Mouse (Mus musculus) thymus, postnatal 0 days (tissue): ENCODE results near the gene Dpp8. TPM values are rescaled to one million over a fixed set of nuclear protein-coding genes. Genes with fewer than 3 reads are reported as not detected.

Experiments used
- DNase-seq: peaks from one replicate; pipeline ENCODE4 v3.0.0-alpha.2; 2015; ENCODE audit warnings: low spot score
- polyA plus RNA-seq: library from polyadenylated mRNA; unstranded; fragments of >200 nt; fragmentation: Nextera tagmentation; extraction: Ambion mirVana; gene quantifications from 2 replicates; pipeline ENCODE4 v1.2.1, GENCODE M21; 2015

Dpp8 gene
- polyA plus RNA-seq, 1 experiment from 2014 or later, result 30.6 TPM

DNA sequence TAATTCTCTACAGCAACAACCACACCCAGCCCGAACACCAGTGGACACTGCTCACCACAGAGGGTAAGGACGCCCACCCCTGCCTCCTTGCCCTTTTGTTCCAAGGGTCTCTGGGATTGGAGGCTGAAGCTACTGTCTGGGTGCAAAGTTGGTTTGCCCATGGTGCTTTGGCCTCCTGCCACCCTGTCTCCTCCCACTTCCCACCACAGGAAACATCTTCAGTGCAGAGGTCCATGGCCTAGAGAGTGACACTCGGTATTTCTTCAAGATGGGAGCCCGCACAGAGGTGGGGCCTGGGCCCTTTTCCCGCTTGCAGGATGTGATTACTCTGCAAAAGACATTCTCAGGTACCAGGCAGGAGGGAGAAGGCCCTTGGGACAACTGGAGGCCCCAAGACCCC lies 99.5 kb downstream of the Dpp8 start:
- no peak for DNase-seq

Other genes starting within 250 kb of the Dpp8 start
- 6.6 and 8.9 TPM in 2 replicates for gene Dennd4a, start 221.1 kb upstream of the Dpp8 start, polyA plus RNA-seq
- gene Slc24a1, start 80.8 kb upstream of the Dpp8 start, polyA plus RNA-seq, result 0.06 and 0.08 TPM in 2 replicates
- gene Ints14, start 71.5 kb upstream of the Dpp8 start, polyA plus RNA-seq, result 50.9 and 54.2 TPM in 2 replicates
- gene Hacd3, start 10.7 kb upstream of the Dpp8 start, polyA plus RNA-seq, result 61.8 and 64.0 TPM in 2 replicates
- 4.9 and 5.0 TPM in 2 replicates for gene Igdcc4, start 69.1 kb downstream of the Dpp8 start, polyA plus RNA-seq
- 0.09 TPM in 1 of 2 replicates, not detected in the other for gene Igdcc3, start 108.8 kb downstream of the Dpp8 start, polyA plus RNA-seq
- 6.0 and 7.3 TPM in 2 replicates for gene Parp16, start 162.9 kb downstream of the Dpp8 start, polyA plus RNA-seq
- gene Cilp, start 232.8 kb downstream of the Dpp8 start, polyA plus RNA-seq, result 0.61 and 0.77 TPM in 2 replicates